Mouse (Mus musculus) cerebellum, postnatal 36 days (tissue): ENCODE measurements around the gene Akip1.

ENCODE experiments used
- DNase-seq, 2 experiments: peaks; one replicate each; pipeline ENCODE4 v3.0.0; 2021 to 2022; ENCODE audit warnings: mixed read lengths in 2 of 2

The Akip1 gene

DNA sequence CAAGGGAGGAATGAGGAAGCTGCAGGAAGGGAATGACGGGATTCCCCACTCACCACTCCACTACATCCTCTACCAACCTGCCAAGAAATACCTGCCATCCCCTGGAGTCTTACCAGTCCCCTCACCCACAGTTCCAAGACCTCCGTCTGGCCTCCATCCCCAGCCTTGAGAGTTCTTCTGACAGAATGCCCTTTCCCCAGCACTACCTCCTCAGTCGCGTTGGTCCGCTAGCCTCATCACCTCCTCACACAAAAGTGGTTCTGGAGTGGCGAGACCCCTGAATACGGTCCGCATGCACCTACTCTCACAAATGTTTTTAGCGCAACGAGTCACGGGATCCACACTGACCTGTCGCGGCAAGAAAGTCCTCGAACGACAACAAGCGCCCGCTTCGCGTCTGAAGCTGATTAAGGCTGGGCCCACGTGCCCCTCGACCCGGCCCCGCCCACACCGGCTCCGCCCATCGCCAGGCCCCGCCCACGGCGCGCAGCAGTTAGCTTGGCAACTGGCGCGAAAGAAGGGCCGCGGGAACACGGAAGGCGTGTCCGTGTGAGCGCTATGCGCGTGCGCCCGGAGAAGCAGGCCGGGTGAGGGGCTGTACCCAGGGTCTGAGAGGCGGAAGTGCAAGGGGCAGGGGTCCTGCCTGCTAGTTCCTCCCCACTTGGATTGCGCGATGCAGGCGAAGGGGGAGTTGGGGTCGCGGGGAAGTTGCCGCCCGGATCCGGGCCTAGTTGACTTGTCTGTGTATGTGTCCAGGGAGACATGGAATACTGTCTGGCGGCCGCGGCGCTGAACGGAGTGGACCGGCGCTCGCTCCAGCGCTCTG lies at the start of gene Akip1, which contains the start of gene St5:
TSS of gene Akip1 (plus strand) at position 501 of the 826 bp plus-strand sequence.
TSS of gene St5 (minus strand) at position 416 of the 826 bp plus-strand sequence.
- DNase-seq: peak; percentile 83 to 87

DNA sequence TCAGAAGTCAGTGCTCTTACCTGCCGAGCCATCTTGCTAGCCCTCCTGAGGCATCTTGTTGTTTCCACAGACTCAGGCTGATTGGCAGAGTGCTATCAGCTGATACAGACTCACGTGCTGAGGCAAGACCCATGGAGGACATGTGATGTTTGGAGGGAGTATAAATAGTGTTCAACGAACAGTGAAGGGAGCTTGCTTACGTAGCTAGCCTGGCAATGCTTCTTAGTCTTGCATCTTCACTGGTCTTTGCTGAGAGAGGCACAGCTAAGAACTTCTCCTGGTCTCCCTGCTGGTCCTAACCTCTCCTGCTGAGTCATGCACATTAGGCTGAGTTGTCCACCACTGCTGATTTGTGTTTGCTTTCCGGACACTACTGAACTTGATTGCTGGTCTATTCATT lies 48.6 kb upstream of the Akip1 start:
- DNase-seq: no peak

DNA sequence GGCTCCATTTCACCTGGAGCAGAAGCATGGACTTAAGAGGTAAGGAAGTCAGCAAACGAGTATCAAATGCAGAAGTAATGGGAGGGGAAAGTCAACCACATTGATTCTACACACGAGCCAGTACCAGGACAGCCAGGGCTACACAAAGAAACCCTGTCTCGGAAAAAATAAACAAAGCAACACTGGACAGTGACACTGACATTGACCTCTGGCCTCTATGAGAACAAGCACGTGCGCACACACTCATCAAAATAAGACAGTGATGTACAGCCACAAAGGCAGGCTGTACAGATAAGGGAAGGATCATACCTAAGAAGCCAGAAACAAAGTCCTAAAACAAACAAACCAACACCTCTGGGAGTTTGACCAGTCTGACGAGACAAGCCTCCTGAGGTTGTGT lies 45.6 kb upstream of the Akip1 start:
- DNase-seq: no peak

DNA sequence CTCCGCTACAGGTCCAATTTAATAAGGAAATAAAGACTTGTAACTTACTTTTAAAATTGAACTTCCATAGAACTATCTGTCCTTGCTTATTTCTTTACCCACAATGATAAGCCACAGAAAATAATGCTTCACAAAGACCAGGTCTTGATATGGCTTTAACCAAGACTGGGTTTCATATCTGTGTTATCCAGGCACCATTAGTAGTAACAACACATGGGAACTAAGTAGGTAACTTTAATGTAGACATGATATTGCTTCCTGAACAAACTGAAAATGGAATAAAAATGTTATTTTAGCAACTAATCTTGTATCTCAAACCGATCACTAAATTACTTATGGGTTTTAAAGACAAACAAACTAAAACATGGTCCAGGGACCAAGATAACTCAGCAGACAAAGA lies 44.2 kb upstream of the Akip1 start:
- DNase-seq: no peak

DNA sequence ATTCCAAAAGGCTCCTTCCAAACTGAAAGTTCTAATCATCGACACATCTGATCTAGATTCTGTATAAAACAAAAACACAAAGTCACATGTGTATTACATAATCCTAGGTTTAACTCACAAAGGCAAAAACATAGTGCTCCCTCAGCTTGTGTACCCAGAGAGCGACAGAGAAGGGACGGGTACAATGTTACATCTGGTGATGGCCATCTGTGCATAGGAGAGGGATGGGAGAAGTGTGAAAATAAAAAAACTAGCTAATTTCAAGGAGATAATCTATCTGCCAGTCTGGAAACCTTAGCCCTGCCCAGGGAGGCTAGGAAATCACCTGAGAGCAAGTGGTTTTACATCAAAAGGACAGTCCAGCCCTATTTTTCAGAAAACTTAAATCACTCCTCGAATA lies 40.9 kb upstream of the Akip1 start:
- DNase-seq: no peak

DNA sequence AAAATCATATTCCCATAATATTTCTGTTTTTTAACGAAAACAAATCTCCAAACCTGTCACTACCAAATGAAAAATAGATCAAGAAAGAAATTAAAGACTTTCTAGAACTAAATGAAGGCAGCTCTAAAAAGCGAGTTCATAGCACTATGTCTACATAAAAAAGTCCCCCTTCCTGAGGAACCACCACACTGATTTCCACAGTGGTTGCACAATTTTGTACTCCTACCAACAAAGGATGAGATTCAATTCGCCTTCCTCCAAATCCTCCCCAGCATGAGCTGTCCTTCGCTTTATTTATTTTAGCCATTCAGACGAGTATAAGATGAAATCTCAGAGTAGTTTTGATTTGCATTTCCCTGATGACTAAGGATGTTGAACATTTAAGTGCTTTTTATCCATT lies 36.8 kb upstream of the Akip1 start:
- DNase-seq: no peak

GRCm38 (mm10) chr7:109669426-109670170 lies 33.9 kb upstream of the Akip1 start:
- no peak for DNase-seq

DNA sequence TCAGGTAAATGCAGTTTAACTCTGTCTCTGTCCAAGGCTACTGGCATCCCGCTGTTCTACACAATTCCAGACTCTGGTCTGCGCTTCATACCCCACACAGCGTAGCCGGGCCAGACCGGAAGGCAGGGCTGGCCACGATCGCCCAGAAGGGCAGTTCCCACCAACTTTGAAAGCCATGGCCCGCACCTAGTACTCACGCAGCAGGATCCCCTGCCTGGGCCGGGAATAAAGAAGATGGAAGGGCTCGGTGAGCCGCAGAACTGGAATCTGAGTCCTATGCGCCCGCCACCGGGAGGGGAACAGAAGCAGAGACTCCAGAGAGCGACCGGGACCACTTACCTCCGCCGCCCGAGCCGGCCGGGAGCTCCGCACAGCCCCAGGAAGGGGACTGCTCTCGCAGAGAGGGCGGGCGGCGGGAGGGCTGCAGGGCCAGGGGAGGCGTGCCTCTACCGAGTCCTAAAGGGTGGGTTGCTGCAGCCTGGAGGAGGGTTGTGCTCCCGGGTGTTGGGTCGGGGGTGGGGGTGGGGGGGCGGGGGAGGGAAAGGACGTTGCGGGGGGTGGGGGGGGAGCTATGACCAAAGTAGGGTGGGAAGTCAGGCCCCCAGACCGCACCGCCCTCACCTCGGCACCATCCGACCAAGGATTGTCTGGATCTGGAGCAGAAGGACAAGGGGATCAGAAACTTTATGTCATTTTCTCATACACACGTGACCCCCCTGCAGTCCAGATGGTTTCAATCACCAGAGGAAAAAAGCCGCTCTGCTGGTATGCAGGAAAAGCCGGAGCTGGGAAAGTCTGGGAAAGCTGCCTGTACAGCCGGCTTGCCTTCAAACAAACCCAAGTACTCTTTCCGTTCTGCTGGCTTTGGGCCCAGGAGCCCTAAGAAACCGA lies 31.7 kb upstream of the Akip1 start:
- DNase-seq: peak; percentile 60 to 61

GRCm38 (mm10) chr7:109674944-109675628 lies 28.4 kb upstream of the Akip1 start:
- DNase-seq: no peak

DNA sequence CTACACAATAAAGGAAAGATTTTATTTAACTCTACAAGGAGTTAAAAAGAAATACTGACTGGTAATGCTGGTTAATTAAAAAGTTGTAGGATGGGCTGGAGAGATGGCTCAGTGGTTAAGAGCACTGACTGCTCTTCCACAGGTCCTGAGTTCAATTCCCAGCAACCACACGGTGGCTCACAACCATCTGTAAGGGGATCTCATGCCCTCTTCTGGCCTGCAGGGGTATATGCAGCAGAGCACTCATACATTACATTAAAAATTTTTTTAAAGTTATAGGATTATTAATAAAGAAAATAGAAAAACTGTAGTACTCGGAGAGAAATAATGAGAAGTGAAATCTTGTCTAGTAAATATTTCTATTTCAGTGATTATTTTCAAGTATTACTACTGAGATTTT lies 23.2 kb upstream of the Akip1 start:
- no peak for DNase-seq

DNA sequence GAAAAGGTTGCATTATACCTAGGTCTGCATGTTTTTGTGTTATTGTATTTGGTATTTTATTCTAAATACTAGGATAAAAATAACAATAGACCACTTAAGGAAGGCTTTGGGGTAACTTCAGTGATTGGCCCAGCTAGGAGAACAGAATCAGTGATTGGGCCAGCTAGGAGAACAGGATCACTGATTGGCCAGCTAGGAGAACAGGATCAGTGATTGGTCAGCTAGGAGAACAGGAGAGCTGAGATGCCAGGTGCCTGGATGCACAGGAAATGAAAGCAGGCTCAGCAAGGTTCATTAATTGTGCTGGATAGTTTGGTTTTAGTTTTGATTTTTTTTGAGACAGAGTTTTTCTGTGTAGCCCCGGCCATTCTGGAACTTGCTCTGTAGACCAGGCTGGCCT lies 22.6 kb upstream of the Akip1 start:
- no peak for DNase-seq

GRCm38 (mm10) chr7:109686585-109687128 lies 16.8 kb upstream of the Akip1 start:
- DNase-seq: no peak

DNA sequence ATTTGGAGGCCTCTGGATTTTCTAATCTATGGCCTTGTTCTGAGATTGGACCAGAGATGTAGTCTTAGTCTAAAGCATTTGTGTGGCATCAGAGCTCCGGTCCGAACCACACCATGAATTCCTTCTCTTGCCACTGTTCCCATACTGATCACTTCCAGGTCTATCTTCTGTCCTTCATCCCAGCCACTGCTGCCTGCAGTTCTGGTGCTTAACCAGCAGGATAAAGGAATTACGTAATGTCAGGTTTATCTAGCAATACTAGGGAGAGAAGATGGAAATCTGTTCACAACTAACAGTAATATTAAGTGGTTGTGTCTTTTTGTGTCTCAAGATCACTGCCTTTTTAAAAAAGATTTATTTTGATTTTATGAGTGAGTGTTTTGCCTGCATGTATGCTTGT lies 13.4 kb upstream of the Akip1 start:
- no peak for DNase-seq

GRCm38 (mm10) chr7:109690961-109691360 lies 12.5 kb upstream of the Akip1 start:
- no peak for DNase-seq

- DNase-seq: no peak
These were observed 8.7 kb upstream of the Akip1 start for GRCm38 (mm10) chr7:109694576-109695338.

DNA sequence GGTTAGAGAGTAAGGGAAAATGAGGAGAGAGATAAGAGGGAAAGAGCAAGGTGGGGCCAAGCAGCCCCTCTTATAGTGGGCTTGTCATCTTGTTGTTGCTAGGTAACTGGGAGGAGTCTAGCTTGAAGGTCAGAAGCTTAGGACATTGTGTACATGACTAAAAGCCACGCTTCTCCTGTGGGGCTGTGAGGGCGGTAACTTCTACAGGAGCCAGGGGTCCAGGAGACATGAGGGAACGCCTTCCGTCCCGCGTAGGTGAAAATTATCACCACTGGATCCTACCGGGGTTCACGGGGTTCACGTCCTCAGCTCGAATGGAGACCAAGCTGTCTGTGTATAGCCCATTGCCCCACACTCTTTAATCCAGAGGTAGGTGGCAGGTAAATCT lies 8.2 kb upstream of the Akip1 start:
- DNase-seq: no peak

GRCm38 (mm10) chr7:109700213-109700612 lies 3.3 kb upstream of the Akip1 start:
- DNase-seq: no peak

DNA sequence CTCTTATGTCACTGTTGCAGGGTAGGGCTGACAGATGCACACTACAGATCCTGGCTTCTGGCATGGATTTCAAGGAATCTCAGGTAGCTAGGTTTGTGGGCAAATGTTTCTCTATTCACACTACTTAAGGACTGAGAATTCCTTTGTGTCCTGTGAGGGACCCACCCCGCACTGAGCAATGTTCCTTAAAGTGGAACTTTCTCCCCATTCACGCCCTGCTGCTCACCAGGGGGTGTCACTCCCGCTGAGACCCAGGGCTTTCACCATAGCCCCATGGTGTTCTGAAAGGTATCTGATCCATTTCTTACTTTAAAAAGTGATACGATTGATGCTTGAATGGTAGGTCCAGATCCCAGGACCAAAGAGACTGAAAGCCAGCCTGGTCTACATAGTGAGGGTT lies 769 bp upstream of the Akip1 start:
- DNase-seq: no peak

DNA sequence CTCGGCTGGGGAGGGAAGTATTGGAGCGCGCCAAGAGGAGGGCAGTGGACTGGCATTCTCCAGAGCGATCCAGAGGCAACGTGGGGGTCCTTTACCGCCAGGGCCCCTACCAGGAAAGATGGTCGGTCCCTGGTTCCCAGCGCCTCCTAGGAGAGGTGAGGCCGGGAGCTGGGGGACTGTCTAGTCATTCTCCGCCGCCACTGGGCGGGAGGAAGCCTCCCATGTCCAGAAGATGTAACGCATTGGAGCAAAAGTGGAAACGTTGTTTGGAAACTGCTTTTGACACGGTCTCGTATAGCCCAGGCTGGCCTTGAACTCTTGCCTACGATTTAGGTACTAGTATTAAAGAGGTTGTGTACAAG lies 507 bp downstream of the Akip1 start:
- DNase-seq: no peak

DNA sequence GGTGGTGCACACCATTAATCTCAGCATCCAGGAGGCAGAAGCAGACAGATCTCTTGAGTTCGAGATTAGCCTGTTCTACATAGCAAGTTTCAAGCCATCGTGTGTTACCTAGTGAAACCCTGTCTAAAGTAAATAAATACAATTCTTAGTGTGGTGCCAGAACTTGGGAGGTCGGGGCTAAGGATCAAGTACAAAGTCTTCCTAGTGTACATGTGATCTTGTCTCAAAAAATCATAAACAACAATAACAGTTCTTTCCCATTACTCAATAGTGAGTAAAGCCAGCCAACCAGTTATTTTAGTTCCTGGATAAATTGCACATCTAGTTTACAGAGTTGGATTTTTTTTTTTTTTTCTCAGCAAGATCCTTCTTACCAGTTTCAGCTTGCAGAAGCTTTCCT lies 971 bp downstream of the Akip1 start:
- no peak for DNase-seq

GRCm38 (mm10) chr7:109707023-109707785 lies 3.7 kb downstream of the Akip1 start:
- DNase-seq: peak; percentile 71 to 79
